Mouse (Mus musculus): ENCODE results near the gene Dpep1.

DNA sequence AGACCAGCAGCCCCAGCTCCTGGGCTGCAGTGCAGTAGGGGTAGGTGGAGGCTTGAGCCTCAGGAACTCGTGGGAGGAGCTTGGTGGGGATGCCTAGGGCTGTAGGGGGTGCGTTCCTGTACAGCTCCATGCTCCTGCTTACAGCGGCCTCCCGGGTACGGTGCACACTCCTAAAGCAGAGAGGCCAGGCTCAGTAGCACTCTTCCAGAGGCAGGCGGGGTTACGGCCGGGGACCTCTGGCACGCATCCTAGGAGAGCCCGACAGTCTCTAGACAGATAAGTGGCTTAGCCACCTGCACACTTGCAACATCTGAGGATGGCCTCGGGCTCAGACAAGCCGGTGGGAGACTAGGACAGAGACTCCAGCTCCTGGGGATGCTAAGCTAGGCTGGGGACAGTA, 59.5 kb downstream of the Dpep1 start:
- TF ChIP-seq MAFK (IDR thresholded peaks at IDR 0.05; ENCODE audit: insufficient read depth, low read depth, low read length) (no peak), HCFC1 (IDR thresholded peaks at IDR 0.05; ENCODE audit: borderline replicate concordance, insufficient read depth, low read length) (no peak)

Data from ES-E14 (cell line).